Mouse (Mus musculus): ENCODE data around the gene Itga7. TPM values are rescaled to one million over a fixed set of nuclear protein-coding genes. Genes with fewer than 3 reads are reported as not detected.

Itga7 gene
- polyA plus RNA-seq (2015; fragmentation: Nextera tagmentation; extraction: Ambion mirVana), result 8.5 and 8.7 TPM in 2 replicates

DNA sequence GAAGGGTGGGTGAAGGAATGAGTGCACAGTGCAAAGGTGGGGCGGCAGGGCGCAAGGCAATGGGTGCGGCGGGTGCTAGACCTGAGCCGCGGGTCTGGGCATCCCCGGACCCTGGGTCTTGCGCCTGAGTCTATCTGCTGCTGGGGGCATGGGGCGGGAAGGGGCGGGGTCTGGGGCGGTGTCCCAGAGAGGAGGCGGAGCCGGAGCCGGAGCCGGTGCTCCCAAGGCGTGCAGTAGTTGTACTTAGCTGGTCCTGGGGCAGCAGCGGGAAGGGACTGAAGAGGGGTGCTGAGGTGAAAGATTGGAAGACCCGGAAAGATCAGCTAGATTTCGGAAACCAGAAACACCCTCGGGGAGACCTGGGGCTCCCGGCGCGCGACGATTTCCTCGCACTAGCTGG is at the start of gene Itga7:
Itga7 (plus strand) TSS at position 245 of the 400 bp plus-strand sequence.
- peak within 1 kb of the TSS; percentile 58 for H3K9ac ChIP-seq (ENCODE audit: low read length)
- DNase-seq (ENCODE audit: low spot score), result peak; percentile 72

DNA sequence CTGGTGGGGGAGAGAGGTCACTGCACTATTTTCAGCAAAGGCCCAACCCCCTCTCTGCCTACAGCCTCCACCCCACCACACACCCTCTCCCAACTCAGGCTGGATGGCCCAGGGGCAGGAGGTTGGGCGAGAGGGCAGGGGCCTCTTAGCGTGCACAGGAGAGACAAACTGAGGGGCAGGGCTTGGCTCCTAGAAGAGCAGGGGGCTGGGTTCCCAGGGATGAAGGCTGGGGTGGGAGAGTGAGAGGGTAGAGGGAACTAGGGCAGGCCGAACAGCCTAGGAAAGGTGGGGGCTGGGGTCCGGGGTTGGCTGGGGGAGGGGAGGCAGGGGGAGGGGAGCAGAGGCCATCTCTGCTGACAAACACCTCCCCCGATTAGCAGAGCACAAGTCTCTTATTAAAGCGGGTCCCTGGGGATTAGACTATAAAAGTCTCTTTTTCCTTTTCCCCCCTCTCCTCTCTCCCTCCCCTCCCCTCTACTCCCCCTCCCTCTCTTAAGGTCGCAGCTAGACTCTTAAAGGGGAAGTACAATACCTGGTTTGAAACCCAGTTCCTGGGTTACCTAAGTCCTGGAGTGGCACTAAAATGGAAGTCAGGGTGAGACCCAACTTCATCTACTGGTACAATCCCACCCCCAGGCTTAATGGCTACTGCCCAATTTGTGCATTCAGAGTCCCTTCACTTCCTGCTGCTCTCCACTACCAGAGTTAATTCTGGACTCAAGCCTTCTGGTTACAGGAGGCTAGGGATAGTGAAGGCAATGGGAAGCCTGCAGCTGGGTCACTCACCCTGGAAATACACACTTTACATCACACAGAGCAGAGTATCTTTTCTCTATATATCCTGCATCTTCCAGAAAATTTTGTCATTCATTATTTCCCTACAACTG is 44.4 kb upstream of the Itga7 start:
- Histone ChIP-seq H3K4me2 (replicated peaks; ENCODE audit: low read depth) (peak overlapping the region; percentile 42), H3K27ac (replicated peaks) (no peak overlapping the region), H3K4me3 (ENCODE audit: low read depth, low read length) (peak overlapping the region; percentile 13; the same call in 1 of the 2 replicates), H3K36me3 (ENCODE audit: control insufficient read depth, insufficient read depth, low read length) (no peaks in the 10 kb centered on the region; the same call in 1 of the 2 replicates), H3K4me1 (replicated peaks; ENCODE audit: control insufficient read depth, insufficient read depth) (0 out of 2 replicates have a peak, but pooled peaks cover 3% of the 10 kb centered on the region), H3K9ac (ENCODE audit: low read length) (peak overlapping the region; percentile 35; the same call in 1 of the 2 replicates), H3K27me3 (ENCODE audit: control insufficient read depth, insufficient read depth, low read length) (no peaks in the 10 kb centered on the region), H3K9me3 (ENCODE audit: control insufficient read depth, low read length) (no peaks in the 10 kb centered on the region)
- TF ChIP-seq CTCF (IDR thresholded peaks at IDR 0.05; ENCODE audit: low read depth), result no peak
- no peak for TF ChIP-seq EP300 (optimal IDR thresholded peaks at IDR 0.05)
- ATAC-seq (ENCODE audit: low FRiP score, low TSS enrichment) (no peak), DNase-seq (ENCODE audit: low spot score) (no peak)
- 5% methylated on average over 5 of the region's 7 CpGs for WGBS

More for the DNA sequence above, at the start of gene Itga7:
- Histone ChIP-seq H3K27ac (replicated peaks) (no peak within 1 kb of the TSS), H3K4me1 (replicated peaks; ENCODE audit: control insufficient read depth, insufficient read depth) (no peaks in the 10 kb centered on the region), H3K4me3 (ENCODE audit: low read depth, low read length) (peak within 1 kb of the TSS; percentile 47), H3K9me3 (ENCODE audit: control insufficient read depth, low read length) (no peaks in the 10 kb centered on the region), H3K27me3 (ENCODE audit: control insufficient read depth, insufficient read depth, low read length) (no peaks in the 10 kb centered on the region), H3K4me2 (replicated peaks; ENCODE audit: low read depth) (peak within 1 kb of the TSS; percentile 79), H3K36me3 (ENCODE audit: control insufficient read depth, insufficient read depth, low read length) (no peaks in the 10 kb centered on the region)
- ATAC-seq (ENCODE audit: low FRiP score, low TSS enrichment), result peak; percentile 64
- TF ChIP-seq CTCF (IDR thresholded peaks at IDR 0.05; ENCODE audit: low read depth) (no peak), EP300 (optimal IDR thresholded peaks at IDR 0.05) (no peak)
- WGBS, result 1% methylated on average over 26 of the region's 26 CpGs

DNA sequence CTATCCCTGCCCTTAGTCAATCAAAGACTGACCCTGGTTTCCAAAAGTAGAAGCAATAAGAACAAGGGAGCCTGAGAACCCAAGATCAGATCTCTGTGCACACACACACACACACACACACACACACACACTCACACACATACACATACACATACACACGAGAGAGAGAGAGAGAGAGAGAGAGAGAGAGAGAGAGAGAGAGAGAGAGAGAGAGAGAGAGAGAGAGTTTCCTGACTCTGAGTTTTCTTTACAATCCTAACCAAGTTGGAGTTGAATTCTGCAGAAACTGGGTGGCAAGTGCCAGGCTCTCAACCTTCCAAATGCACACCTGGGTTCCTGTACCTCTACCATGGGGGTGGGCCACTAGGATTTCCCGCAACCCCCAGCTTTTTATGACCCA is 43.8 kb upstream of the Itga7 start:
- TF ChIP-seq CTCF (IDR thresholded peaks at IDR 0.05; ENCODE audit: low read depth), result no peak
- no peak for TF ChIP-seq EP300 (optimal IDR thresholded peaks at IDR 0.05)
- Histone ChIP-seq H3K27me3 (ENCODE audit: control insufficient read depth, insufficient read depth, low read length) (no peaks in the 10 kb centered on the region), H3K9ac (ENCODE audit: low read length) (no peak overlapping the region), H3K27ac (replicated peaks) (no peak overlapping the region), H3K4me3 (ENCODE audit: low read depth, low read length) (no peak overlapping the region; the same call in 1 of the 2 replicates), H3K4me1 (replicated peaks; ENCODE audit: control insufficient read depth, insufficient read depth) (0 out of 2 replicates have a peak, but pooled peaks cover 3% of the 10 kb centered on the region), H3K4me2 (replicated peaks; ENCODE audit: low read depth) (peak overlapping the region; percentile 74), H3K36me3 (ENCODE audit: control insufficient read depth, insufficient read depth, low read length) (no peaks in the 10 kb centered on the region; the same call in 1 of the 2 replicates), H3K9me3 (ENCODE audit: control insufficient read depth, low read length) (no peaks in the 10 kb centered on the region)
- DNase-seq (ENCODE audit: low spot score), result no peak
- no peak for ATAC-seq (ENCODE audit: low FRiP score, low TSS enrichment)
- 44% methylated on average over 1 of the region's 2 CpGs for WGBS

DNA sequence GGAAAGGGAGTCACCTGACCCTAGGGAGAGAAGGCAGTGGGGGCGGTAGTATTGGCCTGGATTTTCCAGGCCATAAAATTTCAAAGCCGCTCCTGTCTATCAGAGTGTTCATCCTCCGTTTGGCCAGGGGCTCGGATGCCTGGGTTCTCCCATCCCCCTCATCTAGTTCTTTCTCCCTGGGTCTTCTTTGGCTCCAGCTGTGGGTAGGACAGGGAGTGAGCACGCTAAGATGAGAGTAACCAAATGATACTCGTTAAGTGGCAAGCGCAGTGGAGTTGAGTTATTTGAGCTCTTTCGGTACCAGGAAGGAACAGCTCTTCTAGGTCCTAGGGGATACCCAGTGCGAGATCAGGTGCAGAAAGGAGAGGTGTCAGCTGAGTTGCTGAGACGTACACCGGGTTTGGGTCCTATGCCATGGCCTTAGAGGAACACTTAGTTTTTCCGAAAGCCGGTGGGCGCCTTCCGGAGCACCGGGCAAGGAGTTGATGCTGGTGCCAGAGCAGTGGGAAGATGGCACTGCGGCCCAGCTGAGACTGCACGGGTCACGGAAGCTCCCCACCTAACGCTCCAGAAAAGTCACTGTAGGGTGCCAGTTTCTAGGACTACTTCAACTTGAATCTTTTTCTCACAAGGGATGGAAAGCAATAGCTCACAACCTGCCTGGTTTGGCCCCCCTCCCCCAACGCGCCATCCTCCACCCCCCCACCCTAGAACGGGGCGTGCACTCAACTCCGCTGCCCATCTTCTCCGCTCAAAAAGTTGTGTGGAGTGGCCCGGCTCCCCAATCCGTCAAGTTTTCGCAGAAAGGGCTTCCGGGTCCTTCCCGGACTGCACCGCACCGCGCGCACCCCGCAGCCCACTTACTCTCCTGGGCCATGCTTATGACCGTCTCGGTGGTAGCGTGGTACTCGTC is 43.0 kb upstream of the Itga7 start:
- Histone ChIP-seq H3K27me3 (ENCODE audit: control insufficient read depth, insufficient read depth, low read length) (no peaks in the 10 kb centered on the region), H3K4me1 (replicated peaks; ENCODE audit: control insufficient read depth, insufficient read depth) (0 out of 2 replicates have a peak, but pooled peaks cover 3% of the 10 kb centered on the region), H3K4me2 (replicated peaks; ENCODE audit: low read depth) (peak overlapping the region; percentile 74), H3K36me3 (ENCODE audit: control insufficient read depth, insufficient read depth, low read length) (no peaks in the 10 kb centered on the region; the same call in 1 of the 2 replicates), H3K9me3 (ENCODE audit: control insufficient read depth, low read length) (no peaks in the 10 kb centered on the region), H3K27ac (replicated peaks) (peak overlapping the region; percentile 71), H3K9ac (ENCODE audit: low read length) (peak overlapping the region; percentile 75), H3K4me3 (ENCODE audit: low read depth, low read length) (peak overlapping the region; percentile 51)
- TF ChIP-seq EP300 (optimal IDR thresholded peaks at IDR 0.05) (no peak), CTCF (IDR thresholded peaks at IDR 0.05; ENCODE audit: low read depth) (no peak)
- ATAC-seq (ENCODE audit: low FRiP score, low TSS enrichment) (no peak; the same call in 1 of the 2 replicates), DNase-seq (ENCODE audit: low spot score) (no peak)
- whole genome bisulfite sequencing, result under 1% methylated on average over 39 of the region's 40 CpGs

DNA sequence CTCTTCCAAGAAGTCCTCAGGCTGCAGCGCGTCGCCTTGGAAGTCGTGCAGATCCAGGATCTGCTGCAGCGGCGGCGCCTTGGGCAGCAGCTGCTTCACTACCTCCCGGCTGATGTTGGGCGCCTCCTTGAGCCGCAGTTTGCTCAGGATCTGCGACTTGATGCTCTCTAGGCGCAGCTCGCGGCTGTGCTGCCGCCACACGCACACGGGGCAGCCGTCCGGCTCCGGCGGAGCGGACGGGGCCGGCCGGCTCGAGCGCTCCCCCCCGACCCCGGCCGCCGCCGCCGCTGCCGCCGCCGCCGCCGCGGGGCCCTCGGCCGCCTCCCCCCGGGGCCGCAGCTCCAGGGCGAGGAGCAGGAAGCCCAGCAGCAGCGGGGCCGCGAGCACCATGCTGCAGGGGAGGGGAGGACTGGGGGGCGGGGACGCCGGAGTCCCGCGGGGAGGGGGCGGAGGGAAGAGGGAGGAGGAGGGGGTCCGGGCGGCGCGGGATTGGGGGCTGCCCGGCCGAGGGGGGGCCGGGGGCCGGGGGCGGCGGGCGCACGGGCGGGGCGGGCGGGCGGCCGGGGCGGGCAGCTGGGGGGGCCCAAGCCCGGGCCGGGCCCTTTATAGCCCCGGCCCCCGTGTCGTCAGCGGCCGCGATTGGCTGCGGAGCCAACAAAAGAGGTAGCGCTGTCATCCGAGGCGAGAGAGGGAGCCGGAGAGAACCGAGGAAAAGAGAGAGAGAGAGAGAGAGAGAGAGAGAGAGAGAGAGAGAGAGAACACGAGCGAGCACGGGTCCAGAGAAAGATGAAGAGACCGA is 42.1 kb upstream of the Itga7 start, which contains the start of gene Gdf11:
Gdf11 (minus strand) TSS at position 423 of the 799 bp plus-strand sequence.
- peak; percentile 66 for DNase-seq (ENCODE audit: low spot score)
- H3K27me3 ChIP-seq (ENCODE audit: control insufficient read depth, insufficient read depth, low read length), result no peaks in the 10 kb centered on the region
- under 1% methylated on average over 52 of the region's 89 CpGs for WGBS
- no peaks in the 10 kb centered on the region for H3K9me3 ChIP-seq (ENCODE audit: control insufficient read depth, low read length)
- H3K27ac ChIP-seq (replicated peaks), result peak within 1 kb of the TSS; percentile 71
- peak; percentile 46 for ATAC-seq (ENCODE audit: low FRiP score, low TSS enrichment)
- H3K36me3 ChIP-seq (ENCODE audit: control insufficient read depth, insufficient read depth, low read length), result no peaks in the 10 kb centered on the region; the same call in 1 of the 2 replicates
- TF ChIP-seq EP300 (optimal IDR thresholded peaks at IDR 0.05), result no peak
- TF ChIP-seq CTCF (IDR thresholded peaks at IDR 0.05; ENCODE audit: low read depth), result peak; percentile 26; the same call in 1 of the 2 replicates
- H3K4me3 ChIP-seq (ENCODE audit: low read depth, low read length), result peak within 1 kb of the TSS; percentile 51
- 0 out of 2 replicates have a peak, but pooled peaks cover 3% of the 10 kb centered on the region for H3K4me1 ChIP-seq (replicated peaks; ENCODE audit: control insufficient read depth, insufficient read depth)
- peak within 1 kb of the TSS; percentile 75 for H3K9ac ChIP-seq (ENCODE audit: low read length)
- H3K4me2 ChIP-seq (replicated peaks; ENCODE audit: low read depth), result peak within 1 kb of the TSS; percentile 74
